Mouse (Mus musculus): ENCODE measurements around the gene Lrrc47. TPM values are rescaled to one million over a fixed set of nuclear protein-coding genes. Genes with fewer than 3 reads are reported as not detected.
A peak's percentile ranks its signal among the peaks of the same experiment; 100 is the strongest.

The Lrrc47 gene
- polyA plus RNA-seq, 1 experiment from 2014 or later = 12.7 TPM

- no peak for ATAC-seq (ENCODE audit: low FRiP score, low TSS enrichment)
- Histone ChIP-seq H3K4me1 (ENCODE audit: control insufficient read depth, insufficient read depth, low read length) (peaks cover 17% of the 10 kb centered on the region), H3K9ac (replicated peaks; ENCODE audit: low read length) (peak overlapping the region; percentile 89), H3K36me3 (ENCODE audit: control insufficient read depth, insufficient read depth, low read length) (peaks cover 35% of the 10 kb centered on the region), H3K4me2 (ENCODE audit: low read length) (peak overlapping the region; percentile 99), H3K27me3 (ENCODE audit: control insufficient read depth, insufficient read depth, low read length) (no peaks in the 10 kb centered on the region), H3K27ac (replicated peaks; ENCODE audit: low read depth, low read length) (peak overlapping the region; percentile 67; the same call in 1 of the 2 replicates), H3K9me3 (ENCODE audit: control insufficient read depth, low read length) (no peaks in the 10 kb centered on the region), H3K4me3 (replicated peaks; ENCODE audit: low read depth, low read length) (peak overlapping the region; percentile 99)
- 3% methylated on average over 55 of the region's 55 CpGs for WGBS
- no peak for DNase-seq
Measured at GRCm38 (mm10) chr4:154012132-154012882, 776 bp downstream of the Lrrc47 start.

- H3K4me2 ChIP-seq (ENCODE audit: low read length) = no peak overlapping the region
- H3K27me3 ChIP-seq (ENCODE audit: control insufficient read depth, insufficient read depth, low read length) = no peaks in the 10 kb centered on the region
- H3K27ac ChIP-seq (replicated peaks; ENCODE audit: low read depth, low read length) = no peak overlapping the region
- WGBS = 92% methylated on average over 11 of the region's 11 CpGs
- DNase-seq (no peak), ATAC-seq (ENCODE audit: low FRiP score, low TSS enrichment) (no peak)
- no peak overlapping the region for H3K4me3 ChIP-seq (replicated peaks; ENCODE audit: low read depth, low read length)
- H3K36me3 ChIP-seq (ENCODE audit: control insufficient read depth, insufficient read depth, low read length) = peaks cover 64% of the 10 kb centered on the region
- H3K4me1 ChIP-seq (ENCODE audit: control insufficient read depth, insufficient read depth, low read length) = peaks cover 17% of the 10 kb centered on the region
- H3K9me3 ChIP-seq (ENCODE audit: control insufficient read depth, low read length) = no peaks in the 10 kb centered on the region
- no peak overlapping the region for H3K9ac ChIP-seq (replicated peaks; ENCODE audit: low read length)
Measured at GRCm38 (mm10) chr4:154015476-154015875, 3.9 kb downstream of the Lrrc47 start.

- Histone ChIP-seq H3K4me3 (replicated peaks; ENCODE audit: low read depth, low read length) (no peak overlapping the region), H3K4me2 (ENCODE audit: low read length) (no peak overlapping the region), H3K4me1 (ENCODE audit: control insufficient read depth, insufficient read depth, low read length) (no peaks in the 10 kb centered on the region), H3K27me3 (ENCODE audit: control insufficient read depth, insufficient read depth, low read length) (no peaks in the 10 kb centered on the region), H3K9me3 (ENCODE audit: control insufficient read depth, low read length) (no peaks in the 10 kb centered on the region), H3K27ac (replicated peaks; ENCODE audit: low read depth, low read length) (no peak overlapping the region), H3K9ac (replicated peaks; ENCODE audit: low read length) (no peak overlapping the region), H3K36me3 (ENCODE audit: control insufficient read depth, insufficient read depth, low read length) (peaks cover 72% of the 10 kb centered on the region)
- WGBS = 75% methylated on average over 7 of the region's 7 CpGs
- no peak for DNase-seq
- ATAC-seq (ENCODE audit: low FRiP score, low TSS enrichment) = no peak
Measured at GRCm38 (mm10) chr4:154019571-154019970, 8.0 kb downstream of the Lrrc47 start.

DNA sequence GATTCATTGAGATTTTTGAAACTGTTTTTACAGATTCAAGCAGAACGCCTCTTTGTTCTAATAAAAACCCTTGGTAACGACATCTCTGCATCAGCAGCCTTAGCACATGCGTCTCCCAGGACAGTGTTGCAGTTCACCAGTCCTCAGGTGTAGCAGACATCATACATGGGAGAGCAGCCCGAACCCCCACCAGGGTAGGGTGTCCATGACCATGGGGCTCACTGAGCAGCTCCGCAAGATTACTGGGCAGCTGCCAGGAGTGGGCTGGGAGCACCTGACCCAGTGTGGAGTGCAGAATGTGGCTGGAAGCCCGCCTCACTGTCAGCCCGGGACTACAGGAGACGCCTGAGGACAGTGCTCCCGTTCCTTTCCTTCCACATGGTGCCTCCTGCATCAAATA, 9.9 kb downstream of the Lrrc47 start:
- DNase-seq (no peak), ATAC-seq (ENCODE audit: low FRiP score, low TSS enrichment) (no peak)
- H3K27me3 ChIP-seq (ENCODE audit: control insufficient read depth, insufficient read depth, low read length) = 0 out of 2 replicates have a peak, but pooled peaks cover 3% of the 10 kb centered on the region
- 95% methylated on average over 9 of the region's 9 CpGs for WGBS
- H3K4me2 ChIP-seq (ENCODE audit: low read length) = no peak overlapping the region
- H3K36me3 ChIP-seq (ENCODE audit: control insufficient read depth, insufficient read depth, low read length) = peaks cover 53% of the 10 kb centered on the region
- no peak overlapping the region for H3K4me3 ChIP-seq (replicated peaks; ENCODE audit: low read depth, low read length)
- H3K27ac ChIP-seq (replicated peaks; ENCODE audit: low read depth, low read length) = no peak overlapping the region
- no peaks in the 10 kb centered on the region for H3K9me3 ChIP-seq (ENCODE audit: control insufficient read depth, low read length)
- H3K9ac ChIP-seq (replicated peaks; ENCODE audit: low read length) = no peak overlapping the region
- H3K4me1 ChIP-seq (ENCODE audit: control insufficient read depth, insufficient read depth, low read length) = peaks cover 9% of the 10 kb centered on the region

DNA sequence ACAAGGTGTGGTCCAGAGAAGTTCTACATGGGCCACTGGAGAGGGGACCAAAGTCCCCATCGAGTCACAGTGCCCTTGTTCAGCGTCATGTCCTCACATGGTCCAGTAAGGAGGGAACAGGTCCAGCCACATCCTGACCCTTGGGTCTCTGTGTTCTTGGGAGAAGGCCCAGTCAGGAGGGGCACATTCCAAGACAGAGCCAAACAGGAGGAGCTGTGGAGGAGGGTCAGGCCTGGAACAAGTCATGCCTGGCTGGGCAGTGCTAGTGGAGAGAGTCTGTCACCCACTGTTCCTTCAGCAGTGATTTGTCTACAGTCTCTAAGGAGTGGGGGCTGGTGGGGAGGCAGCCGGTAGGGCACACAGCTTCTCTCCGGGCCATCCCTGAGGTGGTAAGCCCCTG, 10.9 kb downstream of the Lrrc47 start:
- H3K4me1 ChIP-seq (ENCODE audit: control insufficient read depth, insufficient read depth, low read length) = peaks cover 9% of the 10 kb centered on the region
- H3K9ac ChIP-seq (replicated peaks; ENCODE audit: low read length) = no peak overlapping the region
- no peak overlapping the region for H3K4me3 ChIP-seq (replicated peaks; ENCODE audit: low read depth, low read length)
- no peak overlapping the region for H3K4me2 ChIP-seq (ENCODE audit: low read length)
- H3K9me3 ChIP-seq (ENCODE audit: control insufficient read depth, low read length) = no peaks in the 10 kb centered on the region
- H3K27ac ChIP-seq (replicated peaks; ENCODE audit: low read depth, low read length) = no peak overlapping the region
- ATAC-seq (ENCODE audit: low FRiP score, low TSS enrichment) (no peak; the same call in 1 of the 2 replicates), DNase-seq (no peak)
- H3K36me3 ChIP-seq (ENCODE audit: control insufficient read depth, insufficient read depth, low read length) = peaks cover 44% of the 10 kb centered on the region
- H3K27me3 ChIP-seq (ENCODE audit: control insufficient read depth, insufficient read depth, low read length) = 0 out of 2 replicates have a peak, but pooled peaks cover 7% of the 10 kb centered on the region
- 63% methylated on average over 4 of the region's 4 CpGs for WGBS

- DNase-seq (no peak), ATAC-seq (ENCODE audit: low FRiP score, low TSS enrichment) (no peak)
- no peak overlapping the region for H3K4me3 ChIP-seq (replicated peaks; ENCODE audit: low read depth, low read length)
- no peak overlapping the region for H3K4me2 ChIP-seq (ENCODE audit: low read length)
- 0 out of 2 replicates have a peak, but pooled peaks cover 7% of the 10 kb centered on the region for H3K27me3 ChIP-seq (ENCODE audit: control insufficient read depth, insufficient read depth, low read length)
- peaks cover 40% of the 10 kb centered on the region for H3K36me3 ChIP-seq (ENCODE audit: control insufficient read depth, insufficient read depth, low read length)
- peaks cover 9% of the 10 kb centered on the region for H3K4me1 ChIP-seq (ENCODE audit: control insufficient read depth, insufficient read depth, low read length)
- 31% methylated on average over 4 of the region's 4 CpGs for WGBS
- H3K9ac ChIP-seq (replicated peaks; ENCODE audit: low read length) = no peak overlapping the region
- H3K27ac ChIP-seq (replicated peaks; ENCODE audit: low read depth, low read length) = no peak overlapping the region
- no peaks in the 10 kb centered on the region for H3K9me3 ChIP-seq (ENCODE audit: control insufficient read depth, low read length)
Measured at GRCm38 (mm10) chr4:154022844-154023243, 11.3 kb downstream of the Lrrc47 start.

- Histone ChIP-seq H3K4me2 (ENCODE audit: low read length) (no peak overlapping the region), H3K9me3 (ENCODE audit: control insufficient read depth, low read length) (no peaks in the 10 kb centered on the region), H3K9ac (replicated peaks; ENCODE audit: low read length) (no peak overlapping the region; the same call in 1 of the 2 replicates), H3K4me3 (replicated peaks; ENCODE audit: low read depth, low read length) (no peak overlapping the region), H3K4me1 (ENCODE audit: control insufficient read depth, insufficient read depth, low read length) (peaks cover 9% of the 10 kb centered on the region), H3K27me3 (ENCODE audit: control insufficient read depth, insufficient read depth, low read length) (0 out of 2 replicates have a peak, but pooled peaks cover 7% of the 10 kb centered on the region), H3K27ac (replicated peaks; ENCODE audit: low read depth, low read length) (no peak overlapping the region), H3K36me3 (ENCODE audit: control insufficient read depth, insufficient read depth, low read length) (peaks cover 29% of the 10 kb centered on the region)
- DNase-seq = no peak
- WGBS = 26% methylated on average over 8 of the region's 8 CpGs
- ATAC-seq (ENCODE audit: low FRiP score, low TSS enrichment) = no peak
Measured at GRCm38 (mm10) chr4:154023754-154024601, 12.4 kb downstream of the Lrrc47 start.

GRCm38 (mm10) chr4:154024729-154025521, 13.4 kb downstream of the Lrrc47 start:
- peaks cover 19% of the 10 kb centered on the region for H3K36me3 ChIP-seq (ENCODE audit: control insufficient read depth, insufficient read depth, low read length)
- H3K4me3 ChIP-seq (replicated peaks; ENCODE audit: low read depth, low read length) = peak overlapping the region; percentile 26; the same call in 1 of the 2 replicates
- peak overlapping the region; percentile 56 for H3K4me2 ChIP-seq (ENCODE audit: low read length)
- H3K27ac ChIP-seq (replicated peaks; ENCODE audit: low read depth, low read length) = 0 out of 2 replicates have a peak overlapping the region, but pooled peaks have one; percentile 26
- ATAC-seq (ENCODE audit: low FRiP score, low TSS enrichment) (no peak), DNase-seq (no peak)
- 37% methylated on average over 17 of the region's 17 CpGs for WGBS
- H3K27me3 ChIP-seq (ENCODE audit: control insufficient read depth, insufficient read depth, low read length) = 0 out of 2 replicates have a peak, but pooled peaks cover 7% of the 10 kb centered on the region
- H3K9me3 ChIP-seq (ENCODE audit: control insufficient read depth, low read length) = no peaks in the 10 kb centered on the region
- H3K9ac ChIP-seq (replicated peaks; ENCODE audit: low read length) = no peak overlapping the region
- H3K4me1 ChIP-seq (ENCODE audit: control insufficient read depth, insufficient read depth, low read length) = peaks cover 9% of the 10 kb centered on the region

Measured in midbrain, embryonic 14.5 days (tissue).